Mouse (Mus musculus): ENCODE measurements at regions not wholly inside any gene's neighbourhood (a gene's known extent, or its start where the extent isn't known, plus 50 kb on each side); places are given as distances from the start of the nearest gene placed in this dataset.

DNA sequence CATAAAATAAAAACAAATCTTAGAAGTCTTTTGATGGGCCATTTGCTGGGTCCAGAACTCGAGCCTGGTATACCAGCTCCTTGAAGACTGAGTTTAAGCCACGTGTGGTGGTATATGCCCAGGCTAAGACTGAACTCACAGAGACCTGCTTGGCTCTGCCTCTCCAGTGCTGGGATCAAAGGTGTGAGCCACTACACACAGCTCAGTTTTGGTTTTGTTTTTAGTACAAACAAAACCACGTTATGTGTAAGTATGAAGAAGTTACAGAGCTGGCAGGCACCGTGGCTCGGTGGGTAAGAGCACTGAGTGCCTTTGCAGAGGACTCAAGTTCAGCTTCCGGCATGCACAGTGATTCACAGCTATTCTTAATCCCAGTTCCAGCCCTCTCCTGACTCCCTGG, 75.6 kb downstream of the Wdr5 start:
- no peak for DNase-seq

DNA sequence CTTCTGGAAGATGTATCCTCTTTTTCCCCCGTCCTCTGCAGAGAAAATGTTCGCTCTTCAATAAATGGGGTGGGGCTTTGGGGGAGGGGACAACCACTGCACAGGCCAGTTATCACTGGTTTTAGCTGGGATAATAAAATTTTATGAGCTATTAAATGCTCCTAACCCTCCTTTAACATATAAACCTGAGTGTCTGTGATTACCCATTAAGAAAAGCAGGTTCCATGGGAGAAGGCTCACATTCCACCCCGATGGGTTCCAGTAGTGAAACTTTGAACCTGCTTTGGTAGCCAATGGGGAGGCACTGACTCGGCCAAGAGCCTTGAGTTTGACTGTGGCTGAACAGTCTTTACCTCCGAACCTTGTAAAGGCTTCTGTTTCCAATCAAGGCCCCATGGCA, 76.7 kb downstream of the Wdr5 start:
- DNase-seq, result no peak

DNA sequence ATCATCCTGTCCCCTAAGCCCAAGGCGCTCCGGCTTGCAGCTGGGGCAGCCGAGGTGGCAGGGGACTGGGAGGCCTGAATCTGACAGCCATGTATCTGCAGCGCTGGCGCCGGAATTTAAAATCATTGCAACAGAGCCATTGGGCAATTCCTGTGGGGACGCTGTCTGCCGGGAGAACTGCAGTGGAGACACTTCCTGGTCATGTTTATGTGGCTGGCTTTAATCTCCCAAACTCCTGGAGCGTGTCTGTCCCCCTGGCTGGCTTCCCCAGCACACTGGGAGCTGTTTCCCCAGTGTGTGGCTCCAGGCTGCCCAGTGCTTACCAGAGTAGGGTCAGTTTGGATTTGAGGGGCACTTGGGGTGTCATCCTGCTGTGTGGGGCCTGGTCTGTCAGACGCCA, 78.4 kb downstream of the Wdr5 start:
- DNase-seq, result no peak

DNA sequence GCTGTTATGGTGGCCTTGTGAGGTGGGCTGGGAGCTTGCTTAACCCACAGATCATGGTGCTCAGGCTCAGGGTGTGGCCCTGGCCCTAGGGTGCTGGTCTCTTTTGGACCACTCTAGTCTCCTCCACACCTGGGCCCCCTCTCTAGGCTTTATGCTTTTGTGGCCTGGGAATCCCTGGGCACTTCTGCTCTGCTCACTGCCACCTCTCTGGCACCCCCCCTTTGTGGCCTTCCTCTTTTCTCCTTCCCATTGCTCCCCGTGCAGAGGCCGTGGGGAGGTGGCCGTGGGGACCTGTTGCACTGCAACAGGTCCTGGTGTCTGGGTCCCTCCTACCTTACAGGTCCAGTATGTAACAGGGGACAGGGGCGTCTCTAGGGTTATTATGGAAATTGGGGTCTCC, 80.3 kb downstream of the Wdr5 start:
- DNase-seq, result no peak

DNA sequence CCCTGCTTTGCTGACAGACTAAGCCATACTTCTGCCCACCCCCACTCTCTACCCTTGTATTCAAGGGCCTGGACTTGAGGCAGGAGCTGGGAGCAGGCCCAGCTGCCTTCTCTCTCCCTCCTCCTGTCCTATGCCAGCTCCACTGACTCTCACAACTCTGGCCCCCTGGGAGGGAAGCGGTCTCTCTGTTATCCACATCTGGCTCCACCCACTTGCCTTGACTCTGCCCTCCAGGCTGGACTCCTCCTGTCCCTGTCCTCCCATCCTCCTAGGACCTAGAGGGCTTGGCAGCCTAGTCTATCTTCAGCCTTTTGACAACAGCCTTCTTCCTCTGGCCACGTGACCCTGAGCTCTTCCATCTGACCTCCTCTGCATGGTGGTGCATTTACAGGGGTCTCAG, 80.0 kb upstream of the Rxra start:
- no peak for DNase-seq

DNA sequence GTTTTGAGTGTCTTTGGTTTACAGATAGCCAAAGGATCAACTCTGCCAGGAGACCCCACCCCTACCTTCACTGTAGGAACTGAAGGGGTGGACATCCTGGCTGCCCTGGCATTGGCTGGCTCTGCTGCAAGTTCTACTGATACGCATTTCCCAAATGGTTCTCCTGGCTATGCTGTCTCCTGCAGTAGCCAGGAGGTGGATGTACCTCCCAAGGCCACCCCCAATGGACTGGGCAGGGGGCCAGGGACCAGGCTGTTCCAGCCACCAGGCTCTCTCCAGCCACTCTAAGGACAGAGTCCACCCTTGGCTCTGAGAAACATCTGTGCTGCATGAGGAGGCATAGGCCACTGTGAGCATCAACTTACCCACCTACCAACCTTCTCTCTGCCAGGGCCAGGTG, 79.3 kb upstream of the Rxra start:
- no peak for DNase-seq

DNA sequence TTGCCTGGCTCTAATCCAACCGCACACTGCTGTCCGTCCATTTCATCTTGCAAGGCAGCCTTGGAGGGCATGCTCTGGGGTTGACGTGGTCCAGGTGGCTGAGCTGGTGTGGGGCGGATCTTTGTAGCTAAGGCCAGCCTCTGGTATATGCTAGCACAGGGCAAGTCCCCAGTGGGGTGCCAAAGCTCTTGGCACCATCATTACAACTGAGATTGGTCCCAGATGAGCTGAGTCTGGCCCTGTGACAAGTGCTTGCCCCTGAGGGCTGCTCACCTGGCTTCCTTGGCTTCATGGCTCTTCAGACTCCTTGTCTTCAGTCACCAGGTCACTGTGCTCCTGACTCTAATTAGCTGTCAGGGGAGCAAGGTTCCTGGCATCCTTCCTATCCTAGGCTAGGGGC, 78.3 kb upstream of the Rxra start:
- DNase-seq, result no peak

DNA sequence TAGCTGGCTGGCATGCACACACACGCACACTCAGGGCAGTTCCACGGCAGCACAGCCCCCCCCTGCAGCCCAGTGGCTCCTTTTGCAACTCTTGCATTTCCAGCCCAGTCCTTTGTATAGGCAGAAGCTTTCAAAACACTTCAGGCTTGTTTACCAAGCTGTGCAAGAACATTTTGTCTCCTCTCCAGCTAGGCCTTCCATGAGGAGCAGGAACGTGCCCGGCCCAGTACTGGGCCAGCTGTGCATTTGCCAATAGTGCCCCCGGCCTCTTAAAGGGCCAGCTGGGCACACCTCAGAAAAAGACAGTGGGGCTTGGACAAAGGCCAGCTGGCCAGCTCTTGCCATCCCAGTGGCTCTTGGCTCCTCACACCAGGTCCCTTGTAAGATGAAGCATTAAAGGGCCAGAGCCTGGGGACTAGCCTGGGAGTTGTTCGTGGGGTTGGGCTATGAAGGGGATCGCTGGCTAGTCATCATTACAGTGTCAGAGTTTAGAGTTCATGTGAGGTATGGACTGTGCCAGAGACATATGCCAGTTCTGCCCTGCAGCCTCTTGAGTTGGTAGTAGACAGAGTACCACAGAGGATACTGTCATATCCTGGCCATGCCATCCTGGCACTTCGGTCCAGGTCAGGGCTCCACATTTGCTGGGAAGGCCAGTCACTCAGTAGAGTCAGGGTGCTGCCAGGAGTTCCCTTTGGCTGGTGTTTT, 77.0 kb upstream of the Rxra start:
- peak; percentile 73 for DNase-seq

DNA sequence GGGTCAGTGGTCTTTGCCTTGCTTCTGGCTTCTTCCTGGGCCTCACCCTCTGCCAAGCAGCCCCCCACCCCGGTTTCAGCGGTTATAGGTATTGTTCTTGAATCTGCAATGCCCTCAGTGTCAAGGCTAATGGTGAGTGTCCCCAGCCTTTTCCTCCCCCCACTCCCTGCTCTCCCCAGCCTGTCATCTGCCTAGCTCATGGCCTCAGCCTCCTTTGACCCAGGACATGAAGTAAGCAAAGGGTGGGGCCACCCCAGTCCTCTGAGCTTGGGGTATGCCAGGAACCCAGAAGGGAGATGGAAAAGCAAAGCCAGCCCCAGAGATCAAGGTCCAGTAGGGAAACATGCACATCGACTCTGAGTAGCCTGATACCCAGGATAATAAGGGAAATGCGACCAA, 76.5 kb upstream of the Rxra start:
- no peak for DNase-seq

DNA sequence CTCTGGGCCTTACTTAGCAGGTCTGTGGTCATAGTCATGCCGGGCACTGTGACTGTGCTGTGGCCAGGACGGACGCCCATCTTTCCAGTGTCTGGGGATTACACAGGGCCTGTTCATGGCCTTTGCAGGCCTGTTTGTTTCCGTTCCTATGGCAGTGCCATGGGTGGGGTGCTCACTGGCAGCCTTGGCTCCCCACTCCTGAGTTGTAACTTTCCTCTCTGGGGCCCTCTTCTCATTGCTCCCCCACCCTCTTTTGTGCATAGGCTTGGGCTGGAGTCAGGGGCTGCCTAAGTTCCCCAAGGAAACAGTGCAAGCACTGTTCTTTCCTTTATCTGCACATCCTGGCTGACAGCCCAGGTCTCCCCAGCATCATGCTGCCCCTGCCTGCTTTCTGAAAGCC, 72.9 kb upstream of the Rxra start:
- no peak for DNase-seq

DNA sequence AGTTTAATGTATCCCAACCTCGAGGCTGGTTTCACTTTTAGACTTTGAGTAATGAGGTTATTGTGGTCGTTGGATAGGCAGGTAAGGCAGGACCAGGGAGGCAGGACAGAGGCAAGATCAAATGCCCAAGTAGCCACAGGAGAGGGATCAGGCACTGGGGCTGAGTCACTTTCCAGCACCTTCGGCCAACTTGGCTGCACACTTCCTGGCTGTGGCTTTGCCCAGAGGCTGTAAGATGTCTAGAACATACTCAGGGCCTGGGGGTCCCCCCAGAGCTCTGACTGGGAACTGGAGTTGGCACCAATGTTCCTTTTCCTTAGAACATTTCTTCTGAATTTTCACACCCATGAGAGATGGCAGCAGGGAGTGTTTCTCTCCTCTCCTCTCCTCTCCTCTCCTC, 71.7 kb upstream of the Rxra start:
- DNase-seq, result no peak

DNA sequence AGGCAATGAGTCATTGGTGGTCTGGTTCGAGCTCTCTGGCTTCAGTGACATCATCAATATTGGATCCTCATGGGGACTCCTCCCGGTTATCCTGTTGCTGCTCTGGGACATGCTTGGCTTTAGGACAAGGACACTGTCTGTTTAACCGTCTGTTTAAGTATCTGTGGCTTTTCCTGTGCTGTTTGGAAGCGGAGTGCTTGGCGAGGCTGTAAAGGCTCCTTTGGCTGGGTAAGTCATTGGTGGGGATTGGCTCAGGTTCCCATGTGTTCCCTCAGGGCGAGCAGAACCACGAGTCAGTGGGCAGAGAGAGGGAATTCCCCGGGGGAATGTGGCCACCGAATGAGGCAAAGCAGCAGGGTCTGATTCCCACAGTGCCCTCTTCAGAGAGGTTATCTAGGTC, 69.4 kb upstream of the Rxra start:
- no peak for DNase-seq

DNA sequence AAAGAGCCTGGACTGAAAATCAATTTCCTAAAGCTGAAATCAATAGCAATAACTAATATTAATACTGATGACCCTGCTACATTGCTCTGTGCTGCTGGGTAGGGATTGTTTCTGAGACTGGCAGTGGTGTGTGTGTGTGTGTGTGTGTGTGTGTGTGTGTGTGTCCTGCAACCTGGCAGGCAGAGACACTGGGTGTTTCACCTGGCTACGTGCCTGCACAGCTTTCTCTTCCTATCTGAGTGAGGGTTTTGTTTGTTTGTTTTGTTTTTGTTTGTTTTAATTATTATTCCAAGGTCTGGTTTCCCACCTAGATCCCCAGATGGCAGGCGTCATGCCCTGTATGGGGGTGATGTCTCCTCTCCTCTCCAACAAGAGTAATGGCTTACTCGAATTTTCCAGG, 54.5 kb upstream of the Rxra start:
- DNase-seq, result no peak

DNA sequence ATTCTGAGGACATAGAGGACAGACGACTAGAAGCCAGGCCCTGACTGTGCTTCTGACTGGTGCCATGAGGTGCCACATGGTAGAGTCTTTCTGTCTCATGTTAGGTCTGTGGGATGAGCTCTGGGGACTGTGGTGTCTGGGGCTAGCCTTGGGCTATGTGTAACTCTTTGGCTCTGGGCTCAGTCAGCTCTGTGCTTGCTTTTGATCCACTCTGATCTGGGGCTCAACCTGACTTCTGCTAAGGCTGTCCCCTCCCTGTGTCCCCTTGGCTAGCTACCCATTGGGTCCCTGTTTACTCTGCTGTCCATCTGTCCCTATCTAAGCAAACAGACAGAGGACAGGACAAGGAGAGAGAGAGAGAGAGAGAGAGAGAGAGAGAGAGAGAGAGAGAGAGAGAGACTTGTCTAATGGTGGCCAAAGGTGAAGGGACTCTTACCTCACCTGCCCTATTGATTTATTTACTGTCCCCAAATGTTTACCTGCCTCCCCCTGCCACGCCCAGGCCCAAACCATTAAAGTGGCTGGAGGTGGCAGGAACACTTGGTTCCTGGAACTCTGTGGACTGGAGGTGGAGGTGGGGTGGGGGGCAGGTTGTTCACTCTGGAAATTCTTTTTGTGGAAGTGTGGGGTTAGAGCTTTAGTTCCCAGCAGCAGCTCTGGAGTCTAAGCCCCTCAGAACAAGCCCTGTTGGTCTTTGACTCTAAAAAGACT, 51.4 kb upstream of the Rxra start:
- DNase-seq, result no peak
